ENCODE assay signal across 8 mouse cellular contexts in the genomic region with DNA sequence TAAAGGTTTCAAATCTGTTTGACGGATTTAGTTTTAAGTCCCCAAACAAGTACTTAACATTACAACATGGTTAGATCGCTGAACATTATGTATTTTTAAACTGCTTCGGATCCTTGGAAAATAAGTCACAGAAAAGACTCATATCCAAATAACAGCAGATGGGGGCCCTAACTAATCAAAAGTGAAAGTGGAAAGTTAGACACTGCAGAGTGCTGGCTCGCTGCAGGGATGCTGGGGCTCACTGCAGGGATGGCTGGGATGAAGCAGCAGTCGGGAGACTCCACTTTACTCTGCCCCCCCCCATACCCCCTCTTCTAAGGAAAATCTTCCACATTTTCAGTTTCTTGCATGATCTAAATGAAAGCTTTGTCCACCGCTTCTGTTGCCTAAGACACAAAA.
DNase-seq lines count a peak whose midpoint lies in the region; ATAC-seq and TF ChIP-seq lines count a peak whose summit lies in the region.

No protein-coding gene starts in this region.

- WGBS in thymus, adult 2 months: 13% methylated on average over 6 of the region's 6 CpGs
- 23% methylated on average over 6 of the region's 6 CpGs for WGBS in intestine, postnatal 0 days
- WGBS in stomach, postnatal 0 days: 25% methylated on average over 6 of the region's 6 CpGs

- H3K4me1 ChIP-seq in thymus, adult 2 months (replicated peaks; ENCODE audit: control insufficient read depth, insufficient read depth, low read length): peaks cover 15% of the 10 kb centered on the region
- peaks cover 2% of the 10 kb centered on the region for H3K4me1 ChIP-seq in intestine, postnatal 0 days (replicated peaks; ENCODE audit: control insufficient read depth, insufficient read depth, low read length)
- 0 out of 2 replicates have a peak, but pooled peaks cover 2% of the 10 kb centered on the region for H3K4me1 ChIP-seq in stomach, postnatal 0 days (replicated peaks; ENCODE audit: control insufficient read depth, insufficient read depth)

- no peaks in the 10 kb centered on the region for H3K36me3 ChIP-seq in thymus, adult 2 months (ENCODE audit: control insufficient read depth, insufficient read depth, low read length)
- no peaks in the 10 kb centered on the region for H3K36me3 ChIP-seq in intestine, postnatal 0 days (ENCODE audit: control insufficient read depth, insufficient read depth)
- no peaks in the 10 kb centered on the region for H3K36me3 ChIP-seq in stomach, postnatal 0 days (ENCODE audit: control insufficient read depth, insufficient read depth, low read length)

- TF ChIP-seq EP300 in stomach, postnatal 0 days (optimal IDR thresholded peaks at IDR 0.05): no peak

- no peaks in the 10 kb centered on the region for H3K9me3 ChIP-seq in intestine, postnatal 0 days (ENCODE audit: control insufficient read depth)
- H3K9me3 ChIP-seq in stomach, postnatal 0 days (ENCODE audit: control insufficient read depth, low read length): no peaks in the 10 kb centered on the region

- no peaks in the 10 kb centered on the region for H3K27me3 ChIP-seq in thymus, adult 2 months (ENCODE audit: control insufficient read depth, insufficient read depth, low read length)
- H3K27me3 ChIP-seq in intestine, postnatal 0 days (replicated peaks; ENCODE audit: control insufficient read depth, insufficient read depth, low read length): no peaks in the 10 kb centered on the region
- H3K27me3 ChIP-seq in stomach, postnatal 0 days (ENCODE audit: control insufficient read depth, insufficient read depth, low read length): no peaks in the 10 kb centered on the region

- 0 out of 2 replicates have a peak, but pooled peaks have one; percentile 56 for ATAC-seq in intestine, postnatal 0 days
- no peak for ATAC-seq in stomach, postnatal 0 days (ENCODE audit: low FRiP score, low TSS enrichment)

- no peak for TF ChIP-seq CTCF in thymus, adult 2 months (IDR thresholded peaks at IDR 0.05; ENCODE audit: borderline replicate concordance, control insufficient read depth, extremely low read depth, insufficient read depth, low read length, poor library complexity)
- TF ChIP-seq CTCF in intestine, postnatal 0 days (IDR thresholded peaks at IDR 0.05; ENCODE audit: low read depth): no peak
- no peak for TF ChIP-seq CTCF in stomach, postnatal 0 days (IDR thresholded peaks at IDR 0.05; ENCODE audit: low read depth)

- H3K4me3 ChIP-seq in thymus, adult 2 months (ENCODE audit: control insufficient read depth, insufficient read depth, low read length): peak overlapping the region; percentile 47
- H3K4me3 ChIP-seq in intestine, postnatal 0 days (ENCODE audit: low read depth, low read length): peak overlapping the region; percentile 44
- peak overlapping the region; percentile 36 for H3K4me3 ChIP-seq in stomach, postnatal 0 days (ENCODE audit: low read depth, low read length)

- DNase-seq in adrenal gland, postnatal 25 days: peak; percentile 31
- DNase-seq in adrenal gland, adult 18-20 months (ENCODE audit: low spot score in 2 of 2): no peak
- no peak for DNase-seq in thymus, adult 2 months
- no peak for DNase-seq in thymus, postnatal 4 days
- no peak for DNase-seq in stomach, postnatal 0 days (ENCODE audit: low spot score)
- DNase-seq in right cerebral cortex, postnatal 36 days (ENCODE audit: low spot score in 2 of 2): no peak
- DNase-seq in cerebellum, adult 9-10 months: no peak

- peak overlapping the region; percentile 43; the same call in 1 of the 2 replicates for H3K9ac ChIP-seq in intestine, postnatal 0 days (ENCODE audit: low read depth, low read length)
- no peak overlapping the region; the same call in 1 of the 2 replicates for H3K9ac ChIP-seq in stomach, postnatal 0 days (ENCODE audit: low read length)

- no peak for TF ChIP-seq POLR2A in thymus, adult 2 months (IDR thresholded peaks at IDR 0.05; ENCODE audit: control insufficient read depth, extremely low read depth, insufficient read depth, low read length, poor library complexity)

- H3K27ac ChIP-seq in thymus, adult 2 months (ENCODE audit: control insufficient read depth, insufficient read depth, low read length): peak overlapping the region; percentile 75
- peak overlapping the region; percentile 1; the same call in 1 of the 2 replicates for H3K27ac ChIP-seq in intestine, postnatal 0 days (ENCODE audit: low read depth, low read length)
- peak overlapping the region; percentile 50 for H3K27ac ChIP-seq in stomach, postnatal 0 days (replicated peaks)

- H3K4me2 ChIP-seq in intestine, postnatal 0 days (replicated peaks; ENCODE audit: low read depth): peak overlapping the region; percentile 65
- peak overlapping the region; percentile 61 for H3K4me2 ChIP-seq in stomach, postnatal 0 days (replicated peaks; ENCODE audit: low read depth)

Comparison
In these comparisons a context has a peak if more than half of its experiments do, and no peak if none do; other contexts are left out.
1. H3K27ac ChIP-seq: peak in every context shown above with its lines; median percentile 75 in thymus, adult 2 months; 50 in stomach, postnatal 0 days; 1 in intestine, postnatal 0 days.